Mouse (Mus musculus) liver, embryonic 16.5 days (tissue): Measurements from ENCODE around the gene G2e3. TPM values are rescaled to one million over a fixed set of nuclear protein-coding genes. Genes with fewer than 3 reads are reported as not detected.

ENCODE experiments used
- polyA plus RNA-seq: library from polyadenylated mRNA; unstranded; fragments of >200 nt; fragmentation: Nextera tagmentation; extraction: Ambion mirVana; gene quantifications from 2 replicates; pipeline ENCODE4 v1.2.1, GENCODE M21; 2015

Gene G2e3
- polyA plus RNA-seq, 1 experiment from 2014 or later = 14.2 TPM

Other genes starting within 250 kb of the G2e3 start
- 37.6 and 38.0 TPM in 2 replicates for gene Scfd1, start 29.4 kb downstream of the G2e3 start, polyA plus RNA-seq
- 0.06 and 0.11 TPM in 2 replicates for gene Coch, start 245.3 kb downstream of the G2e3 start, polyA plus RNA-seq